In the genomic region with DNA sequence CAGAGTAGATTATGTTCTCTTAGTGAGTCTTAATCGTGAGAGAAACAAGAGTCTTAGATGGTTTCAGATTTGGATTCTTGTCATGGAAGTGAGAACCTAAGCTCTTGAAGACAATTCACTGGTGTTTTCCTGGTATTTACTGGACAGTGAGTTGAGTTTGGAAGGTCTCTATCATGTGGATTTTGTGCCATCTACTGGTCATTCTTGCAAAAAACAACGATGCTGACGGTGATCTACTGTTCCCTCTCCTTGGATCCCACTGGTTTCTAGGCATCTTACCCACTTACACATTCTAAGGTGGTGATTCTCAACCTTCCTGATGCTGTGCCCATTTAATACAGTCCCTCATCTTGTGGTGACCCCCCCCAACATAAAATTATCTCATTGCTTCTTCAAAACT, we compare ENCODE assay signal across 10 mouse cellular contexts. TPM values are rescaled to one million over a fixed set of nuclear protein-coding genes. Genes with fewer than 3 reads are reported as not detected.
DNase-seq lines count a peak whose midpoint lies in the region; ATAC-seq and TF ChIP-seq lines count a peak whose summit lies in the region.
"Had no signal": no experiment of that assay in that cellular context is flagged by ENCODE, and none has a peak within 500 bp of the region (broad histone marks: within the 10 kb centered on the region; RNA-seq: fewer than 3 reads in every experiment).

No protein-coding gene starts in this region.

- H3K27me3 ChIP-seq in midbrain, postnatal 0 days (ENCODE audit: insufficient read depth, low read length), result no peaks in the 10 kb centered on the region
- no peaks in the 10 kb centered on the region for H3K27me3 ChIP-seq in midbrain, embryonic 13.5 days
- H3K27me3 ChIP-seq: megakaryocyte, embryonic 14.5 days had no signal

- 5% methylated on average over 3 of the region's 3 CpGs for WGBS in midbrain, postnatal 0 days
- 8% methylated on average over 3 of the region's 3 CpGs for WGBS in midbrain, embryonic 13.5 days

- ATAC-seq in frontal cortex, adult (ENCODE audit: low TSS enrichment), result 0 out of 2 replicates have a peak, but pooled peaks have one; percentile 10
- no peak for ATAC-seq in midbrain, postnatal 0 days (ENCODE audit: low FRiP score)
- no peak for ATAC-seq in midbrain, embryonic 13.5 days
- no peak for ATAC-seq in erythroid progenitor cell, adult 5-6 weeks (replicated peaks; ENCODE audit: low FRiP score, poor library complexity, severe bottlenecking)

- peak; percentile 84 for TF ChIP-seq CTCF in midbrain, postnatal 0 days (IDR thresholded peaks at IDR 0.05)

- no peak overlapping the region for H3K9ac ChIP-seq in midbrain, postnatal 0 days (replicated peaks; ENCODE audit: low read length, poor library complexity, severe bottlenecking)
- no peak overlapping the region for H3K9ac ChIP-seq in midbrain, embryonic 13.5 days (replicated peaks)

- H3K9me3 ChIP-seq in midbrain, postnatal 0 days (ENCODE audit: low read length), result no peaks in the 10 kb centered on the region
- no peaks in the 10 kb centered on the region for H3K9me3 ChIP-seq in midbrain, embryonic 13.5 days
- H3K9me3 ChIP-seq: megakaryocyte, embryonic 14.5 days had no signal

- H3K4me2 ChIP-seq in midbrain, postnatal 0 days (ENCODE audit: low read depth, low read length, poor library complexity, severe bottlenecking), result no peak overlapping the region
- H3K4me2 ChIP-seq in midbrain, embryonic 13.5 days (replicated peaks), result no peak overlapping the region

- no peak overlapping the region for H3K4me3 ChIP-seq in midbrain, postnatal 0 days (ENCODE audit: low read depth, low read length)
- H3K4me3 ChIP-seq in midbrain, embryonic 13.5 days (replicated peaks), result no peak overlapping the region
- H3K4me3 ChIP-seq: megakaryocyte, embryonic 14.5 days had no signal

- H3K27ac ChIP-seq in midbrain, postnatal 0 days (ENCODE audit: low read depth, low read length), result no peak overlapping the region
- no peak overlapping the region for H3K27ac ChIP-seq in midbrain, embryonic 13.5 days

- no peaks in the 10 kb centered on the region for H3K36me3 ChIP-seq in midbrain, postnatal 0 days (ENCODE audit: insufficient read depth, low read length)
- peaks cover under 1% of the 10 kb centered on the region; the same call in 1 of the 2 replicates for H3K36me3 ChIP-seq in midbrain, embryonic 13.5 days

- peaks cover 8% of the 10 kb centered on the region; the same call in 1 of the 2 replicates for H3K4me1 ChIP-seq in midbrain, postnatal 0 days (ENCODE audit: insufficient read depth, low read length)
- peaks cover 21% of the 10 kb centered on the region for H3K4me1 ChIP-seq in midbrain, embryonic 13.5 days (replicated peaks)

- no peak for DNase-seq in frontal cortex, postnatal 10 days (ENCODE audit: low spot score in 2 of 2)
- peak; percentile 85 for DNase-seq in midbrain, postnatal 0 days (ENCODE audit: low spot score)
- DNase-seq in cerebellum, adult 8-10 months, result peak; percentile 67
- DNase-seq in layer of hippocampus, adult 18-20 months (ENCODE audit: low spot score in 2 of 2), result peak; percentile 22 to 81
- DNase-seq in urinary bladder, adult 18-20 months (ENCODE audit: low spot score in 2 of 2), result no peak

RNA-seq across cellular contexts. Expression of a gene that starts 2.8 kb away (rescaled TPM):
- 24.5 and 26.8 TPM in 2 replicates for total RNA-seq in midbrain, postnatal 0 days (2014; rRNA removed)
- 9.6 TPM in 2 replicates for polyA plus RNA-seq in midbrain, postnatal 0 days (2015; fragmentation: Nextera tagmentation; extraction: Ambion mirVana)
- polyA plus RNA-seq in midbrain, embryonic 13.5 days (2015; fragmentation: Nextera tagmentation; extraction: Ambion mirVana), result 11.4 and 12.3 TPM in 2 replicates
- 10 to 100 TPM; 25.7 to 26.9 TPM for total RNA-seq in layer of hippocampus, adult 18-20 months (2021)
- total RNA-seq in erythroid progenitor cell, adult 5-6 weeks (2015; ENCODE audit: low replicate concordance), result 2.9 and 4.6 TPM in 2 replicates
- total RNA-seq in erythroid progenitor cell, adult 5-6 weeks (2017; ENCODE audit: low replicate concordance), result 2.7 and 3.3 TPM in 2 replicates

RNA-seq across cellular contexts. Expression of a gene that starts 10.4 kb away (rescaled TPM):
- total RNA-seq in midbrain, postnatal 0 days (2014; rRNA removed), result not detected in 2 replicates
- polyA plus RNA-seq in midbrain, postnatal 0 days (2015; fragmentation: Nextera tagmentation; extraction: Ambion mirVana), result 0.31 and 0.65 TPM in 2 replicates
- 0.23 TPM in 1 of 2 replicates, not detected in the other for polyA plus RNA-seq in midbrain, embryonic 13.5 days (2015; fragmentation: Nextera tagmentation; extraction: Ambion mirVana)
- total RNA-seq in layer of hippocampus, adult 18-20 months (2021), result under 1 TPM in 1 of 2 experiments, not detected in 1; 0.61 TPM
- total RNA-seq in erythroid progenitor cell, adult 5-6 weeks (2015; ENCODE audit: low replicate concordance), result not detected in 2 replicates
- not detected in 2 replicates for total RNA-seq in erythroid progenitor cell, adult 5-6 weeks (2017; ENCODE audit: low replicate concordance)
- polyA plus RNA-seq: heart, embryonic 16.5 days had no signal

Comparison
In these comparisons a context has a peak if more than half of its experiments do, and no peak if none do; other contexts are left out.
1. DNase-seq: peak in midbrain, postnatal 0 days (single experiment), cerebellum, adult 8-10 months (single experiment) and layer of hippocampus, adult 18-20 months (2 of 2); none in frontal cortex, postnatal 10 days (0 of 2) and urinary bladder, adult 18-20 months (0 of 2).